Mouse (Mus musculus) testis, adult 2 months (tissue): Measurements from ENCODE around the gene Specc1.

Experiments
- CTCF ChIP-seq: fragments of 200-500 bp; IDR thresholded peaks from 2 replicates; pipeline ENCODE4 v1.5.1; 2012; ENCODE audit warnings: low read depth, mild to moderate bottlenecking, inconsistent platforms, low read length, moderate library complexity; ENCODE audit not compliant: control insufficient read depth, insufficient read depth, insufficient replicate concordance
- POLR2A ChIP-seq: fragments of 200-500 bp; IDR thresholded peaks from 2 replicates; pipeline ENCODE4 v1.6.1; 2012; ENCODE audit warnings: low read depth, mild to moderate bottlenecking, inconsistent platforms, low read length, moderate library complexity; ENCODE audit not compliant: control insufficient read depth

DNA sequence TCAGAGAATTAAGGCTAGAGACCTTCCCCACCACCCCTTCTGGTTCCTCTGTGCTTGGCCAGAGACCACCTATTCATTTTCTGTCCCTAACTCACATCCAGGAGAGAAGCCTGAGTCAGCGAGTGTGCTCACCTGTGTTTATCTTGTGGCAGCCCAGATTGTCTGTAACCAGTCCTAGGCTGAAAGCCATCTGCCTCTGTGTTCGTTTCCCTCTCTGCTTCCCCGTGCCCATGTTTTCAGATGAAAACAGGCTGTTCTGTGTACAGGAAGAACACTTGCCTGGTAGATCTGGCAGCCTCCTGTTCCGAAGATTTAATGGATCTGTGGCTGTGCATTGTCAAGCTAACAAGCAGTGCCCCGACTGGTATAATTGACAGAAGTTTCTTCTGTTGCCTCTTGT, 68.4 kb downstream of the Specc1 start:
- no peak for TF ChIP-seq POLR2A
- TF ChIP-seq CTCF, result no peak
